Mouse (Mus musculus) R1 (cell line): ENCODE results near the gene Tbc1d8.

Experiments used
- DNase-seq: peaks from one replicate; pipeline ENCODE4 v3.0.0-alpha.2; 2018; ENCODE audit warnings: low read depth, low spot score

Gene Tbc1d8

DNA sequence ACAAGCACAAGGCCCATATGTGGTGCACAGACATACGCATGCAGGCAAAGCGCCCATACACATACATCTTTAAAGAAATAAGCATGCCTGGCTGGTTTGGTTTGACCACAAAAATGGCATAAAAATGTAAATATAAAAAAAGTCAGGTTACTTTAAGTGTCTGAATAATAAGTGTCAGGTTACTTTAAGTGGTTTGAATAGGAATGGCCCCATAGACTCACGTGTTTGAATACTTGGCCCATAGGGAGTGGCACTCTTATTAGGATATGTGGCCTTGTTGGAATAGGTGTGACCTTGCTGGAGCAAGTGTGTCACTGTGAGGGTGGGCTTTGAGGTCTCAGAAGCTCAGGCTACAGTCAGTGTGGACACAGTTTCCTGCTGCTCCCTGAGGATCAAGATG, 83.9 kb downstream of the Tbc1d8 start:
- no peak for DNase-seq

DNA sequence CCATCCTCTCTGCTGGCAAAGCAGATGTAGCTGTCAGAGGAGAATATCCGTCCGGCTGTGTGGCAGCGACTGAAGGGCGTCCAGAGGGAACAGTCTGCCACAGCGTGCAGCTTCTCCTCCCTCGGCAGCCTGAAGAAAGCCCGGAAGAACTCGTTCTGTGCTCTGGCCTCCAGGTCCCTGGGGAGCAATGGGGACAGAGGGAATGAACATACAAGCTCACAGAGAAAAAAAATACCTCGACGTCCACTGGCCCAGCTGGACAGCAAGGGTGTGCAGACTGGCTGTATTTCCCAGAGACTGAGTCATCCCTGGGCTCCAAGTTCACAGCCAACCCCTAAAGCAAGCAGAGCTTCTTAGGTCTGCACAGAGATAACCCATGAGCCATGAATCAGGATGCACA, 84.5 kb downstream of the Tbc1d8 start:
- no peak for DNase-seq

DNA sequence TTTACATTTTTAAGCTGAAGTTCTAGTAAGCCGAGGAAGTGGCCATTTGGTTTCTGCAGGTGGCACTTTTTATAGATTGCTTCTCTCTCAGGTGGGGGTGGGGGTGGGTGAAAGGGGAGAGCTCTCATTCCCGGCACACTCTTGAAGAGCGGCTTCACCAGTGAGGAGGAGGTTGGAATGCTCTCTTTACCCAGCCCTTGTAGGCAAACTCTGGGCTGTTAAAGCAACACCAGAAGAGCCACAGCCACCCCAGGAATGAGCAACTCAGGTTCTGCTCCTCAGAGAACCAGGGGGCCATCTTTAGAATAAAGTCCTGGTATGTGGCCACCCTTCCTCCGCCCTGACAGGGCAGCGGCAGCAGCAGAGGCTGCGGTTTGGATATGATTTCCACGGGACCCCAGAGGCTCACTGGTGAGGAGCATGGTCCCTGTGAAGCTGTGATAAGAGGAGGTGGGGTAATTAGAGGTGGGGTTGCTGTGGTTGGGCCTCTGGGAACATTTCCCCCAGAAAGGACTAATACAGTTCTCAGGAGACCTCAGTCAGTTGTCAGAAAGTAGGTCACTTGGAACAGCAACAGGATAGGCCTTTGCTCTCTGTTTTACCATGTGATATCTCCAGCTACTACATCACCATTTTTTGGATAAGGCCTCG, 85.2 kb downstream of the Tbc1d8 start:
- no peak for DNase-seq

DNA sequence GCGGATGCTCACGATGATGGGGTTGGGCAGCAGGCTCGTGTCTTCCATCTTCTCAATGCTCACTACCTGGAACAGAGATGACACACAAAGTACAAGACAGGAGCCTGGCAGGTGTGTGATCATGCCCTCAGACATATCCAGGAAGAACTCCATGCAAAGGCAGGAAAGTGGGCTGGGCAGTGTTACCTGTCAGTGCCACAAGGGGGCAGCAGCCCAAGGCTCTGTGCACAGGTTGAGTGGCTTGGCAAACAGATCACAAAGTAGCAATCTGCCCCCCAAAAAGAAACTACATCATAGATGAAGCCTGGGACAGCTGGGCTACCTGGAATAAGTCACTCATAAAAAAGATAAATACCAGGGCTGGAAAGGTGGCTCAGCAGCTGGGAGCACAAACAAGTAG, 86.4 kb downstream of the Tbc1d8 start:
- DNase-seq = peak; percentile 69

DNA sequence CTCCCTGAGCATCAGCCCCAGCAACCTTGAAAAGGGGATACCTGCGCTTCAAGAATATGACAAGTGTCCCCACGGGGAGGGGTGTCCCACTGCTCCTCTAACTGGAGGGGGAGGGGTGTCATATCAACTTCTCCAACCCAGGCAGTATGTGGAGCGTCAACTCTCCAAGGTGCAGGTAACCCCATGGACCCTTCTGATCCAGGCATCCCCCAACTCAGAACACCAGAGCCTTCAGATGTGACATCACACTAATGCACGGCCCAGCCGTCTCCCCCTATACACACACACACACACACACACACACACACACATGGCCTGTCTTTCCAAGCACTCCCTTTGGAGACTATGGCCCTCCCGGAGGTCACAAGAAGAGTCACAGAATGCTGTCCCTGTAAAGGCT, 86.9 kb downstream of the Tbc1d8 start:
- no peak for DNase-seq

DNA sequence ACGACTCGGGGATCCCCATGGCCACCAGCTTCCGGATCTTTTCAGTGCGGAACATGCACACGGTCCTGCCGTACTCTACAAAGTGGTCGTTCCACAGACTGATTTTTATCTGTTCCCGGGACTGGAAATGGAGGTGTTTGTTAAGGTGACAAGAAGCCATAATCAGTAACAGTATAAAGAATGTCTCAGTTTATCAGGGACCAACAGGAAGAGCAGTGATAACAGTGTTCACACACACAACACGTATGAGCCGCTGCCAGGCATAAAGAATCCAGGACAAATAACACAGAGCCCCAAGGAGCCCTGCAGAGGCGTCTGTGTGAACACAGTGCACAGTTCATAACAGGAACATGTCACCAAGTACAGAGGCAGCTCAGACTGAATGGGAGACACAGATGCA, 89.2 kb downstream of the Tbc1d8 start:
- DNase-seq = no peak

DNA sequence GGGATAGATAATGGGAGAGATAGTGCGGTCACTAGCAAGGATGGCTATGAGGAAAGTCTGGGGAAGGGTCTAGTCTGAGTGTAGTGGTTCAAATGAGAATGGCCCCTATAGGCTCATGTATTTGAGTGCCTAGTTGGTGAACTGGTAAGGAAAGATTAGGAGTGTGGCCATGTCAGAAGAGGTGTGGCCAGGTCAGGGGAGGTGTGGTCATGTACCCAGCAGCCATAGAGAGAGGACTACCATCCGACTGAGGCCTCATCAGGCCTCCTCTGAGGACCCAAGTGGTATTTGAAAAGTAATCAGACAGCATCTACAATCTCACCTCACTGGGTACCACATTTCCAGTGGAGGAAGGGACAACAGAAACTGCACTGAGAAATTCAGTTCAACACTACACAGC, 90.4 kb downstream of the Tbc1d8 start:
- DNase-seq = no peak

DNA sequence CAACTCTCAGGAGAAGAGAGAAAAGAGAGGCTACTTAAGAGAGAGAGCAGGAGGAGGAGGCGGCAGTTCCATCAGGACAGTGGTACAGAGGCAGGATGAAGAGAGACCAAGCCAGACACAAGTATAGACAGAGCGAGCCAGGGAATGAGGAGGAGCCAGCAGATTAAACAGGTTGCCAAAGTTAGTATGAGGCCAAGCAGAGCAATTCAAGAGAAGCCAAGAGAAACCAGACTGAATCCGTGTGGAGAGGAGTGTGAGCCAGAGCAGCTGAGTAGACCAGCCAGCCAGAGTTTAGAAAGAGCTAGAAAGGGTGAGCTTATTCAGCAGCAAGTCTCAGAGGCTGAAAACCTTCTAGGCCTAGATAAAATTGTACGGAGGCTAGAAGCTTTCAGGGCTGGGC, 91.1 kb downstream of the Tbc1d8 start:
- DNase-seq = no peak

DNA sequence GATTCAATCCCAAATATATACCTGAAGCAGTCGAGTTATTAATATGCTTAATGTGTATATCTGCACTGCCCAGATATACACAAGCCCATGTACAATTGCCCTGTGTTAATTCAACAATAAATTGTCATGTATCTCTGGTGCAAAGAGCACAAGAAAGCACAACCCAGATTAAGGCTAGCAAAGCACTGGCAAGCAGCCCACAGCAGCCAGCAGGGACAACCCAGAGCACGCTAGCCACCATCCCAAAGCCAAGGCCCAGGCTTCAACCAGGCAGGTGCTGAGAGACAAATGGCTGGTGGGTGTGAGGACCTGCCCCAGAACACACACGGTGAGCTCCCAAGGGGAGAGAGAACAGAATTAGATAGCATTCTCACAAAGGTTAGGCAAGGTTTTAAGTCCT, 92.1 kb downstream of the Tbc1d8 start:
- DNase-seq = no peak

DNA sequence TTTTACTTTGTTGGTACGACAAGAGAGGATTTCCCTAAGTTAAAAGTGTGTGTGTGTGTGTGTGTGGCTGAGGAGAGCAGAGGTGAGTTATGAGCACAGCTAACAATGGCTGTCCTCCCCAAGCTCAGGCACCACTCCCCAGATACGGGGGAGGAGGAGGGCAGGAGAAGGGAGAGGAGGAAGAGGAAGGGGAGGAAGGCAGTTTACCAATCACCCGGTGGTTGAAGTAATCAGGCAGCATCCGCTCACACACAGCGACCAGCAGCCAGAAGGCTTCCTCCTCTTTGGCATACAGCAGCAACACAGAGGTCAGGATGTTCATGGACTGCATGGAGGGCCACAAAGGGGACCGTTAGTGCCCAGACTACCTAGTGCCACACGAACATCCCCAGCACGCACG, 93.6 kb downstream of the Tbc1d8 start:
- DNase-seq = no peak

DNA sequence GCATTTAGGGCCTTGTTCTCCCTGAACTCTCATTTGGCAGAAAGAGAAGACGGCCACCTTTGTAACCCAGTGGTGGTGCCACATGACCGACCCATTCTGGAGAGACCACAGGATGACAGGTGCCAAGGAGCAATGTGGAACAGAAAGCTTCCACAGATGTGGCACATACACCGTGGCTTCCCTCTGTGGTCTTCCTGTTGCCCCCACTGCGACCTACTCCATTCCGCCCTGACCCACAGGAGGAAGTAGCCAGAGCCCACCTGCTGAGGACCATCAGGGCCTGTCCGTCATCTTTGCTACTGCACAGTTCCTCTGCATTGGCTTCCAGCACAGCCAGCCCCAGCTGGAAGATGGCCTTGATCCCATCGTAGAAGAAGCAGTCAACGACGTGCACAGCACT, 97.5 kb downstream of the Tbc1d8 start:
- no peak for DNase-seq

DNA sequence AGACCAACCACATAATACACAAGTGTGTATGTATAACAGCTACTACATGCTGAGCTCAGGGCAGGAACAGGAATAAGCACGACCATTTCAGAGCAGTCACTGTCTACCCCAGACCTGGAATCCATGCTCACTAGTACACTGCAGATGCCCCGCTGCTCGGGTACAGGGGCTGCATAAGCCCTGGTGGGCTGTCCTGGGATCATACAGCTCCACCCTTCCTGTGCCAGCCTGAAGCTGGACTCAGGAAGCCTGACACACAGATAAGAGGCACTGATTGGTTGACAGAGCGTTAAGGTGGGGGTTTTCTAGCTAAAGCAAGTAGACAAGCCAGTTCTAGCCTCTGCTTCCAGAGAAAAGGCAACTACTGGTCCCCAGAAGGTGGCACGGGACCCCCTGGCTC, 99.5 kb downstream of the Tbc1d8 start:
- no peak for DNase-seq

DNA sequence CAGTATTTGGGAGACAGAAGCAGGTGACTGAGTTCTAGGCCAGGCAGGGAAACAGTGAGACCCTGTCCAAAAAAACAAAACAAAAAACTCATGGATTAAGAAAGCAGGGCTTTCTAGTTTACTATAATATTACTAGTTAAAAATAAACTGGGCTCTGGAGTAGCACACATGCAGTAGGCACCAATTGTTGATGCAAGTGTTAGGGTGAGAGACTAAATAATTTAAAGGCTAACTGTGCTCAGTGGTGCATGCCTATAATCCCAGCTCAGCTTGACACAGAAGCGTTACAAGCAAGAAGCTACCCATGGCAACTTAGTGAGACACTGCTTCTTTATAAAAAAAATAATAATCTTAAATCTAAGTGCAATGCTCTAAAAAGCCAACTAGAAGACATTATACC, 100.0 kb downstream of the Tbc1d8 start:
- no peak for DNase-seq

DNA sequence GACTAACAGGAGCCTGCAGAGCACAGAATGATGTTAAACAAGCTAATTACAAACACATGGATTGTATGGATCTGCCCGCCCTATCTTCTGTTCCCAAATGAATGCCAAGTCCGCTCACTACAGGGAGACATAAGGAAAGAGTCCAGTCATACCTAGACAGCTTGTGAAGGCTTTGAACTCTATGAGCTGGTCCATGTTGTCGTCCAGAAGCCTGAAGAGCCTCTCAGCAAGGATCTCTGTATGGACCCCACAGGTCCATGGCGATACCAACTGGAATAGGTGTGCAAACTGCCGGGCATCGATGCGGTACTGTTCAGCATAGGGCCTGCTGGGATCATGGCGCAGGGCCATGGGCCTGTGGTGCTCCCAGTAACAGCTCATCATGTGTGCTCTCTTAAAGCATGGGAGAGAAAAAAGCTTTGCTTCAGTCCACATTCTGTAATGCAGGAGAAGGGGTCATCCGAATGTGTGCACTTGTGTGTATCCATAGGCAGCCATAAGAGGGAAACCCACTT, 101.8 kb downstream of the Tbc1d8 start:
- no peak for DNase-seq

DNA sequence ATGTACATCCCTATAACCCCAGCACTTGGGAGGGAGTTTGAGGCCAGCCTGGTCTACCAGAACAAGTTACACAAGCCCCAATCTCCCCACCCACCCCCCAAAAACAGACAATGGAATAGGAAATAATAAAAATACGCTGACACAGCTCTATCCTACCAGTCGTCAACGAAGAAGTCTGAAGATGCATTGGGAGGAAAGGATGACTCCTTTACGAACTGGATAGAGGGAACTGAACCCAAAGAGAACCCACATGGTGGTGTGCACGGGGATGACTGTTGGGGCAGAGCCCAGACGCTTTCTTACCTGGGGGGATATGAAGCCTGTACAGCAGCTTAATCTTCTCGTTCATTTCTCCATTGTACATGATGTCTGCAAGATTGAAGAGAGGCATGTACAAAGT, 102.4 kb downstream of the Tbc1d8 start:
- no peak for DNase-seq

DNA sequence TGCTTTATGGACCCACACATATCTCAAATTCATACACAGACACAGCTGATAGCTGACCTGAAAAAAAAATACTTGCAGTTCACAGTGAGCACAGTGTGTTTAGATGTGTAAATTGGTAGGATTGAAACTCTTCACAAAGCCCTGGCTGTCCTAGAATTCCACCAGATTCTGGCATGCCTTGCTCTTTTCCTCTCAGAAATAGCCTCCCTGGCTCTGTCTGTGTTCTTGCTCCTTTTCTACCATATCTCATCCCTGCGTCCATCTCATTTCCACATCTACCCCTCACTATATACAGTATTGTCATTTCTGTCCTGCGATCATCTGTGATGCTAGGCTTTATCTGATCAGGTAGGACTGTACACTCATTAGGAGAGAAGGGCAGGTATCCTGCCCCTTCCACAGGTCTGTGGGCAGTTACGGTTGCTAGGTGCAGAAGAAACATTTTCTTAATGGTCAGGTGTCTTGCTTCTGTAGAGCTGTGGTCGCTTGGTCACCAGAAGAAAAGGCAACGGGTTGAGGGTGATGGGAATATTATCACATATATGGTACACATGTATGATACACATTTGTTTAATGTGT, 104.2 kb downstream of the Tbc1d8 start:
- no peak for DNase-seq

DNA sequence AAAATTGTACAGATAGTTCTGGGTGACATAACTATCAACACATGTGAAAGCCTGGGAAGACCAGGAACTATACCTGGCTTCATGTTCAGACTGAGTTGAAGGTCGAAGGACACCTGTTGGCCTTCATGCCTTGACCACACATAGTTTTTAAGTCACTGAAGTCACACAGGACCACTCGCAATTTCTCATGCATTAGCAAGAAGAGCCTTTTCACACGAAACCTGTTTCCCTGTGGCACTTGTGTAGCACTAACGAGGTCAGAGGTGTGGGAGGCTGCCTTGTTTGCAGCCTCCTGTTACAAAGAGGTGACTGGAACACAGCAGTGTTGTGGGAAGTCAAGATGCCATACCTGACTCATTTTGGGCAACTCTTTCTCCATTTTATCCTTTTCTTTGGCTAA, 105.2 kb downstream of the Tbc1d8 start:
- no peak for DNase-seq

DNA sequence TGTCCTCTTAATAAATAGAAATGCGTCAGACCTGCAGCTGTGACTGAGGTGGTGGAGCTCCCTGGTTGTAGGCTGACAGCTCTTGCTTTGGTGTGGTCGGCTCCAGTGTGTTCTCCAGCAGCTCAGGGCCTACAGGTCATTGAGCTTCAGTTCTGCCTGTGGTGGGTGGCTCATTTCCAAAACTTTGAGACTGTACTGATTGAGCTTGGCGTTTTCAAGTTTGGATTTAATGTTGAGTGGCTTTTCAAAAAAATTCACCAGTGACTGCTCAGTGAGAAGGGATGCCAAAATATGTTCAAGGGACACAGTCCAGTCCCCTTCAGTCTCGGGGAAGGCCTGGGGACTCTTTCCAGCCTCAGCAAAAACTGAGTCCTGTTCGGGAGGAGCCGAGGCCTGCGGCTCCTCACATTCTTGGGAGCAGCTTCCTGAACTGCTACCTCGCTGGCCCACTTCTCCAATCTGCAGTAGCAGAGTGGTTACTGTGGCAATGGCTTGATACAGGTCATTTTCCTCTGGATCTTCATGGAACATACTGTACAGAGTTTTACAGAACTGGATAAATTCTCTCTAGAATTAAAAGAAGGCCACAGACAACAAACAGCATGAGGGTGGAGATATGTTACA, 106.2 kb downstream of the Tbc1d8 start:
- no peak for DNase-seq

DNA sequence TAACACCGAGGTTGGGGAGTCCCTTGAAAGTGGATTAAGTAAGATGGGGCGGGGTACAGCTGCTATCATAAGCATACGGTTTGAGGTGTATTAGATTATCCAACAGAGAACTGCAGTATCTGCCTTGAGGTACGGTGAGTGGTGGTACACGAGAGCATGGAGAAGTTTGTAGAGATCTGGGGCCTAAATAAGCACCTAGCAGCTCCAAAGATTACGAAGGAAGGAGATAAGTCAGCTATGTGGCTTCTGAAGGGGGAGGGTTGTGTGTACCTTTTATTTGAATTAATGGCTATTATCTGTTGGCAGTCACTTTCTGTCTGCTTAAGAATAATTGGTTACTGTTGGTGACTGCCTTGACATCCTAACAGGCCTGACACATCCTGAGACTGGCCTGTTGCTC, 108.1 kb downstream of the Tbc1d8 start:
- no peak for DNase-seq

DNA sequence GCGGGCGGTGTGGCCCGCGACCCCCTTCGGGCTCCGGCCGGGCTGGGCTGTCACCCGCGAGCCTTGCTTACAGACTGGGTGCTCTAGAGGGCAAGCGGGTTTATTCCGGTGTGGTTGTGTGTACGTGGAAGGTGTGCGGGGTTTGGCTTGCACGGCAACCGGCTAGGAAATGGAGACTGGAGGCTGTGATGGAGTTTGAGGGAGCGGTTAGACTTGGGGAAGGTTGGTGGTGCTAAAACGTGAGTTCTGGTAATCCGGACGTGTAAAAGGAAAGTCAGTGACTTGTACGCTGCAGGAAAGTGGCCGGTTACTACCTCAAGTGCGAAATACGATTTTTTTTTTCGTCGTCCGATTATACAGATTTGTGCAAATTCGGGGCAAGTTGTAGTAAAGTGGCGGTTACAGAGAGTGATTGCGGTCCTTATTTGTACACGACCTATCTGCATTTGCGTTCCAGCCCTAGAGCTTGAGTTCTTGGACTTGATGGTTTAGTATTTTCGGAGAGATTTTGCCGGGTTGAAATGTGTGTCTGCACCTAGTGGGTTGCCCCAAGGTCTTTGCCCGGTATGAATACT, 110.2 kb downstream of the Tbc1d8 start:
- no peak for DNase-seq

DNA sequence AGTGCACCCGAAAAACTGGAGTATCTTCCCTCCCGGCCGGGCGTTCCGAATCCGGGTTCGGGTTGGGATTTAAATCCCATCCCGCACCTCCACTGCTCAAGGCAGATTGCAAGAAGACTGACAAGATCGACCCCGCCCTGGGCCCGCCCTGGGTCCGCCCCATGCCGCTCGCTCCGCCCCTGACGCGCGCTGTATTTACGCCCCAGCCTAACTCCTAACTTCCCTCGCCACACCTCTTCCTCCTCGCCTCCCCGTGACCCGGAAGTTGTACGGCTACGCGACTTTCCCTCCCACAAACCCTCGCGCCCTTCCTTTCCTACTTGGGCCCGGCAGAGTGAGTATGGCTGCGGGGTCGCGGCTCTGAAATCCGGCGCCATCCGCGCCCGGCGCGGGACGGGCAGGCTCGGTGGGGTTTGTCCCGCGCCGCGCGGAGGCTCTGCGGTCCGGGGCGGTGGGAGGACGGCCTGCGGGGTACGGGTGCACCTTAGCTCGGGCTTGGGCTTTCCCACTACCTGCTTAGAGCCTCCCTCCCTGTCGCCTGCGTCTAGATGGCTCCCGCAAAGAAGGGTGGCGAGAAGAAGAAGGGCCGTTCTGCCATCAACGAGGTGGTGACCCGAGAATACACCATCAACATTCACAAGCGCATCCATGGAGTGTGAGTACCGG, 110.8 kb downstream of the Tbc1d8 start, which contains the start of gene Rpl31:
Gene Rpl31, plus strand, starts transcription at position 242 of the 666 bp plus-strand sequence.
- peak; percentile 95 for DNase-seq

DNA sequence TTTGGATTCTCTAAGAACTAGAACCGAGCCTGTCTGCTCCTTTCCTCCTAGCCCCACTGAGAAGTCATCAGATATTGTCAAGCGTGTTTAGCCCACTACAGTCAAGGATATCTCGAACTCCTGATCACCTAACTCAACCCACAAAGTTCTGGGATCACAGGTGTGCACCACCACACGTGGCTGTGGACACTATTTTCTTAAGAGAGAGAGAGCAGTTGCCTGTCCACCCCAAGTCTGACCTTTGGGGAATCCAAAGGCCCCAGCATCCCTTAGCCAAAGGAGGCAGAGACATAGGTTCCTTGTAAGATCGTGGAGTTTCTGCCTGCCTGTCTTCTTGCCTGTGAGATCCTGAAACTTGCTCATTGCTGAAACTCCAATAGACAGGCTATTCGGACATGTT, 111.5 kb downstream of the Tbc1d8 start:
- DNase-seq = no peak
